17 mouse cellular contexts compared by ENCODE assay signal in genomic region chr8:30289169-30289568, GRCm38 (mm10).
DNase-seq lines count a peak whose midpoint lies in the region; ATAC-seq lines count a peak whose summit lies in the region.
"Had no signal": no experiment of that assay in that cellular context is flagged by ENCODE, and none has a peak within 500 bp of the region (broad histone marks: within the 10 kb centered on the region; RNA-seq: fewer than 3 reads in every experiment).

No protein-coding gene starts in this region.

- ATAC-seq in midbrain, embryonic 12.5 days (ENCODE audit: low FRiP score, low read depth): no peak
- peak; percentile 81 for ATAC-seq in frontal cortex, adult (ENCODE audit: low TSS enrichment)
- ATAC-seq: hindbrain, postnatal 0 days had no signal

- H3K36me3 ChIP-seq in midbrain, embryonic 12.5 days: no peaks in the 10 kb centered on the region
- H3K36me3 ChIP-seq in midbrain, embryonic 10.5 days: no peaks in the 10 kb centered on the region
- H3K36me3 ChIP-seq: embryonic facial prominence, embryonic 15.5 days; neural tube, embryonic 12.5 days had no signal

- no peak overlapping the region for H3K4me3 ChIP-seq in midbrain, embryonic 12.5 days
- H3K4me3 ChIP-seq in midbrain, embryonic 10.5 days: no peak overlapping the region
- H3K4me3 ChIP-seq: embryonic facial prominence, embryonic 15.5 days; megakaryocyte, embryonic 14.5 days; neural tube, embryonic 12.5 days had no signal

- 30% methylated on average over 4 of the region's 4 CpGs for WGBS in midbrain, embryonic 12.5 days
- 46% methylated on average over 4 of the region's 4 CpGs for WGBS in midbrain, embryonic 10.5 days

- H3K4me1 ChIP-seq in midbrain, embryonic 12.5 days: peaks cover 6% of the 10 kb centered on the region; the same call in 1 of the 2 replicates
- peaks cover 8% of the 10 kb centered on the region for H3K4me1 ChIP-seq in midbrain, embryonic 10.5 days
- H3K4me1 ChIP-seq: embryonic facial prominence, embryonic 15.5 days; megakaryocyte, embryonic 14.5 days; neural tube, embryonic 12.5 days had no signal

- H3K4me2 ChIP-seq in midbrain, embryonic 12.5 days (replicated peaks): peak overlapping the region; percentile 17; the same call in 1 of the 2 replicates
- H3K4me2 ChIP-seq: embryonic facial prominence, embryonic 15.5 days; lung, embryonic 14.5 days; neural tube, embryonic 12.5 days had no signal

- H3K27me3 ChIP-seq in midbrain, embryonic 12.5 days: no peaks in the 10 kb centered on the region
- H3K27me3 ChIP-seq in midbrain, embryonic 10.5 days (ENCODE audit: low read depth, poor library complexity, severe bottlenecking): no peaks in the 10 kb centered on the region
- H3K27me3 ChIP-seq: embryonic facial prominence, embryonic 15.5 days; megakaryocyte, embryonic 14.5 days; neural tube, embryonic 12.5 days had no signal

- no peaks in the 10 kb centered on the region for H3K9me3 ChIP-seq in midbrain, embryonic 12.5 days
- no peaks in the 10 kb centered on the region for H3K9me3 ChIP-seq in midbrain, embryonic 10.5 days (replicated peaks)
- H3K9me3 ChIP-seq: embryonic facial prominence, embryonic 15.5 days; megakaryocyte, embryonic 14.5 days; neural tube, embryonic 12.5 days had no signal

- no peak overlapping the region for H3K27ac ChIP-seq in midbrain, embryonic 12.5 days (replicated peaks)
- H3K27ac ChIP-seq in midbrain, embryonic 10.5 days (replicated peaks): no peak overlapping the region
- H3K27ac ChIP-seq: embryonic facial prominence, embryonic 15.5 days; hindbrain, postnatal 0 days; neural tube, embryonic 12.5 days had no signal

- DNase-seq in midbrain, embryonic 10.5 days (ENCODE audit: low spot score): no peak
- DNase-seq in layer of hippocampus, adult 9-11 months: peak; percentile 68
- peak; percentile 9 for DNase-seq in right cerebral cortex, postnatal 25 days
- DNase-seq in kidney, postnatal 10 days: no peak
- no peak for DNase-seq in testis, postnatal 10 days (ENCODE audit: low spot score)
- DNase-seq: adrenal gland, postnatal 14 days; cerebellum, adult 11 months; heart, postnatal 10 days; kidney, adult 9 months; lung, embryonic 14.5 days; thymus, adult 2 months had no signal

- no peak overlapping the region for H3K9ac ChIP-seq in midbrain, embryonic 12.5 days (replicated peaks)
- H3K9ac ChIP-seq: embryonic facial prominence, embryonic 15.5 days; lung, embryonic 14.5 days; neural tube, embryonic 12.5 days had no signal

Comparison
In these comparisons a context has a peak if more than half of its experiments do, and no peak if none do; other contexts are left out.
1. DNase-seq: peak in layer of hippocampus, adult 9-11 months (single experiment) and right cerebral cortex, postnatal 25 days (single experiment); none in midbrain, embryonic 10.5 days (single experiment), kidney, postnatal 10 days (single experiment) and testis, postnatal 10 days (single experiment).